Mouse (Mus musculus): ENCODE results near the gene Podxl2.

GRCm38 (mm10) chr6:88857249-88857648 lies 17.6 kb downstream of the Podxl2 start:
- no peak for TF ChIP-seq POLR2A (IDR thresholded peaks at IDR 0.05; ENCODE audit: borderline replicate concordance, insufficient read depth, low read length)
- peak; percentile 25; the same call in 1 of the 2 replicates for TF ChIP-seq CTCF (IDR thresholded peaks at IDR 0.05; ENCODE audit: borderline replicate concordance, insufficient read depth, low read depth, low read length)

All from cerebellum, adult 2 months (tissue).